Mouse (Mus musculus) stomach, embryonic 15.5 days (tissue): ENCODE results near the gene Gm20388. TPM values are rescaled to one million over a fixed set of nuclear protein-coding genes. Genes with fewer than 3 reads are reported as not detected.
A peak's percentile ranks its signal among the peaks of the same experiment; 100 is the strongest.

ENCODE experiments used
- ATAC-seq: fragments of 200-750 bp; cut with Nextera tagmentation; 2 replicates; pipeline ENCODE4 v1.8.0; 2017; ENCODE audit warnings: low read depth, moderate number of reproducible peaks, moderate TSS enrichment; ENCODE audit not compliant: insufficient read depth, low FRiP score
- H3K27ac ChIP-seq: fragments of 300-500 bp; sonication (generic); 2 replicates; pipeline ENCODE4 v1.5.1; 2015; ENCODE audit warnings: mild to moderate bottlenecking, inconsistent platforms
- H3K27me3 ChIP-seq: fragments of 300-500 bp; sonication (generic); replicated peaks from 2 replicates; pipeline ENCODE4 v1.6.1; 2015; ENCODE audit warnings: inconsistent platforms
- H3K36me3 ChIP-seq: fragments of 300-500 bp; sonication (generic); 2 replicates; pipeline ENCODE4 v1.6.1; 2015; ENCODE audit warnings: inconsistent platforms
- H3K4me1 ChIP-seq: fragments of 300-500 bp; sonication (generic); 2 replicates; pipeline ENCODE4 v1.6.1; 2015; ENCODE audit warnings: inconsistent platforms
- H3K4me2 ChIP-seq: fragments of 300-500 bp; sonication (generic); 2 replicates; pipeline ENCODE4 v1.6.1; 2015; ENCODE audit warnings: mild to moderate bottlenecking, inconsistent platforms
- H3K4me3 ChIP-seq: fragments of 300-500 bp; sonication (generic); replicated peaks from 2 replicates; pipeline ENCODE4 v1.5.1; 2015; ENCODE audit warnings: inconsistent platforms
- H3K9ac ChIP-seq: fragments of 300-500 bp; sonication (generic); 2 replicates; pipeline ENCODE4 v1.6.1; 2015; ENCODE audit warnings: inconsistent platforms
- H3K9me3 ChIP-seq: fragments of 300-500 bp; sonication (generic); 2 replicates; pipeline ENCODE4 v1.6.1; 2016; ENCODE audit warnings: inconsistent platforms
- WGBS: fragments of 180-500 bp; shearing (Covaris S2); methylation state at CpG from one replicate; pipeline ENCODE4 v1.1.7; 2015; 5-methylcytosine and 5-hydroxymethylcytosine counted together
- polyA plus RNA-seq: library from polyadenylated mRNA; unstranded; fragments of >200 nt; fragmentation: Nextera tagmentation; extraction: Ambion mirVana; gene quantifications from 2 replicates; pipeline ENCODE4 v1.2.1, GENCODE M21; 2015

Gm20388 gene
- polyA plus RNA-seq, 1 experiment from 2014 or later, result not detected

- no peak overlapping the region for H3K27ac ChIP-seq
- H3K36me3 ChIP-seq, result no peaks in the 10 kb centered on the region
- H3K27me3 ChIP-seq, result no peaks in the 10 kb centered on the region
- no peak overlapping the region for H3K4me2 ChIP-seq
- H3K9ac ChIP-seq, result no peak overlapping the region
- 56% methylated on average over 9 of the region's 9 CpGs for WGBS
- H3K9me3 ChIP-seq, result no peaks in the 10 kb centered on the region
- H3K4me1 ChIP-seq, result peaks cover 5% of the 10 kb centered on the region; the same call in 1 of the 2 replicates
- no peak overlapping the region for H3K4me3 ChIP-seq
- no peak for ATAC-seq
Observed at GRCm38 (mm10) chr8:121280414-121280813, 1369.8 kb downstream of the Gm20388 start.

GRCm38 (mm10) chr8:121289346-121289745 is 1378.7 kb downstream of the Gm20388 start:
- Histone ChIP-seq H3K9me3 (no peaks in the 10 kb centered on the region), H3K4me3 (no peak overlapping the region), H3K27ac (no peak overlapping the region), H3K4me1 (peaks cover 12% of the 10 kb centered on the region), H3K9ac (no peak overlapping the region), H3K4me2 (no peak overlapping the region), H3K36me3 (no peaks in the 10 kb centered on the region), H3K27me3 (no peaks in the 10 kb centered on the region)
- no peak for ATAC-seq
- 71% methylated on average over 5 of the region's 5 CpGs for WGBS

- ATAC-seq, result no peak
- Histone ChIP-seq H3K36me3 (no peaks in the 10 kb centered on the region), H3K27ac (no peak overlapping the region), H3K4me1 (peaks cover 17% of the 10 kb centered on the region), H3K9ac (no peak overlapping the region), H3K4me3 (no peak overlapping the region), H3K4me2 (no peak overlapping the region), H3K27me3 (no peaks in the 10 kb centered on the region), H3K9me3 (no peaks in the 10 kb centered on the region)
- WGBS, result 82% methylated on average over 17 of the region's 17 CpGs
Observed at GRCm38 (mm10) chr8:121290547-121290946, 1379.9 kb downstream of the Gm20388 start.

GRCm38 (mm10) chr8:121293418-121293817 is 1382.8 kb downstream of the Gm20388 start:
- Histone ChIP-seq H3K4me1 (peaks cover 21% of the 10 kb centered on the region; the same call in 1 of the 2 replicates), H3K4me3 (no peak overlapping the region), H3K27me3 (no peaks in the 10 kb centered on the region), H3K9me3 (no peaks in the 10 kb centered on the region), H3K9ac (no peak overlapping the region), H3K4me2 (no peak overlapping the region), H3K36me3 (no peaks in the 10 kb centered on the region), H3K27ac (no peak overlapping the region)
- 86% methylated on average over 10 of the region's 10 CpGs for WGBS
- no peak for ATAC-seq

GRCm38 (mm10) chr8:121294234-121295108 is 1383.8 kb downstream of the Gm20388 start:
- Histone ChIP-seq H3K4me3 (no peak overlapping the region), H3K27ac (no peak overlapping the region), H3K4me1 (peaks cover 21% of the 10 kb centered on the region; the same call in 1 of the 2 replicates), H3K4me2 (no peak overlapping the region), H3K36me3 (no peaks in the 10 kb centered on the region), H3K9ac (no peak overlapping the region), H3K9me3 (no peaks in the 10 kb centered on the region), H3K27me3 (no peaks in the 10 kb centered on the region)
- 31% methylated on average over 29 of the region's 29 CpGs for WGBS
- no peak for ATAC-seq

- Histone ChIP-seq H3K4me3 (no peak overlapping the region), H3K9ac (no peak overlapping the region), H3K4me1 (peaks cover 33% of the 10 kb centered on the region), H3K27me3 (no peaks in the 10 kb centered on the region), H3K27ac (no peak overlapping the region), H3K9me3 (no peaks in the 10 kb centered on the region), H3K36me3 (no peaks in the 10 kb centered on the region), H3K4me2 (no peak overlapping the region)
- WGBS, result 85% methylated on average over 7 of the region's 7 CpGs
- ATAC-seq, result no peak
Observed at GRCm38 (mm10) chr8:121296082-121296481, 1385.4 kb downstream of the Gm20388 start.

GRCm38 (mm10) chr8:121296597-121296996 is 1386.0 kb downstream of the Gm20388 start:
- Histone ChIP-seq H3K4me1 (peaks cover 38% of the 10 kb centered on the region), H3K9ac (no peak overlapping the region)

GRCm38 (mm10) chr8:121297299-121297698 is 1386.7 kb downstream of the Gm20388 start:
- Histone ChIP-seq H3K9ac (no peak overlapping the region), H3K36me3 (no peaks in the 10 kb centered on the region), H3K27ac (no peak overlapping the region), H3K4me1 (peaks cover 43% of the 10 kb centered on the region), H3K4me3 (no peak overlapping the region), H3K4me2 (no peak overlapping the region), H3K27me3 (no peaks in the 10 kb centered on the region), H3K9me3 (no peaks in the 10 kb centered on the region)
- WGBS, result 74% methylated on average over 9 of the region's 9 CpGs
- ATAC-seq, result no peak

More at GRCm38 (mm10) chr8:121296597-121296996, 1386.0 kb downstream of the Gm20388 start:
- ATAC-seq, result no peak
- Histone ChIP-seq H3K36me3 (no peaks in the 10 kb centered on the region), H3K4me3 (no peak overlapping the region), H3K27me3 (no peaks in the 10 kb centered on the region), H3K27ac (no peak overlapping the region), H3K4me2 (no peak overlapping the region), H3K9me3 (no peaks in the 10 kb centered on the region)
- WGBS, result 49% methylated on average over 5 of the region's 5 CpGs

GRCm38 (mm10) chr8:121300066-121300465 is 1389.4 kb downstream of the Gm20388 start:
- Histone ChIP-seq H3K4me1 (peaks cover 32% of the 10 kb centered on the region), H3K4me2 (no peak overlapping the region), H3K4me3 (no peak overlapping the region), H3K27me3 (no peaks in the 10 kb centered on the region), H3K9ac (no peak overlapping the region), H3K27ac (peak overlapping the region; percentile 86; the same call in 1 of the 2 replicates), H3K9me3 (no peaks in the 10 kb centered on the region), H3K36me3 (no peaks in the 10 kb centered on the region)
- no peak for ATAC-seq
- WGBS, result 54% methylated on average over 4 of the region's 4 CpGs

GRCm38 (mm10) chr8:121300501-121301411 is 1390.1 kb downstream of the Gm20388 start:
- Histone ChIP-seq H3K4me1 (peaks cover 32% of the 10 kb centered on the region), H3K27me3 (no peaks in the 10 kb centered on the region), H3K4me2 (peak overlapping the region; percentile 40), H3K4me3 (no peak overlapping the region; the same call in 1 of the 2 replicates), H3K9me3 (no peaks in the 10 kb centered on the region), H3K36me3 (no peaks in the 10 kb centered on the region), H3K27ac (peak overlapping the region; percentile 86), H3K9ac (no peak overlapping the region)
- 22% methylated on average over 28 of the region's 28 CpGs for WGBS
- ATAC-seq, result peak; percentile 73

- Histone ChIP-seq H3K9me3 (no peaks in the 10 kb centered on the region), H3K9ac (no peak overlapping the region), H3K36me3 (no peaks in the 10 kb centered on the region), H3K27ac (peak overlapping the region; percentile 86), H3K4me1 (peaks cover 26% of the 10 kb centered on the region), H3K4me2 (peak overlapping the region; percentile 40), H3K27me3 (no peaks in the 10 kb centered on the region), H3K4me3 (no peak overlapping the region; the same call in 1 of the 2 replicates)
- 7% methylated on average over 15 of the region's 15 CpGs for WGBS
- ATAC-seq, result no peak
Observed at GRCm38 (mm10) chr8:121301431-121301830, 1390.8 kb downstream of the Gm20388 start.
